Mouse (Mus musculus): ENCODE results near the gene Nip7. TPM values are rescaled to one million over a fixed set of nuclear protein-coding genes. Genes with fewer than 3 reads are reported as not detected.

Nip7 gene
- polyA plus RNA-seq, 1 experiment from 2014 or later: 54.0 TPM

DNA sequence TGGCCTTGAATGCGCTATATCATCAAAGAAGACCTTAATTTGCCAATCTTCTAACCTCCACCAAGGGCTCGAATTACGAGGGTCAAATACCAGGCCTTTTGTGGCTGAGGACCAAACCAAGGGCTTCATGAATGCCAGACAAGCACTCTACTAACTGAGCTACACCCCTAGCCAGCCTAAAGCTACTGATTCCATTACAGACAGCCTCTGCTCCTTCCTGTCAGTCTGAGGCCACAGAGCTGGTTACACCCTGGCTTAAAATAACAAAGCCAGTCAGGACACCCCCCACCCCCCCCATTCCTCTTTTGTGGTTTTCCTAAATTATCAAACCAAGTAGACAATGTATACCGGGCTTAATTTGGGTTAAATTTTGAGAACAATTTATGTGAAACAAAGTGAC lies 17.0 kb downstream of the Nip7 start:
- Histone ChIP-seq H3K9me3 (replicated peaks) (no peaks in the 10 kb centered on the region), H3K27me3 (replicated peaks) (no peaks in the 10 kb centered on the region), H3K27ac (ENCODE audit: poor library complexity, severe bottlenecking) (no peak overlapping the region), H3K36me3 (peaks cover 83% of the 10 kb centered on the region), H3K4me3 (no peak overlapping the region), H3K4me2 (no peak overlapping the region), H3K9ac (no peak overlapping the region), H3K4me1 (replicated peaks) (0 out of 2 replicates have a peak, but pooled peaks cover 5% of the 10 kb centered on the region)
- WGBS: 81% methylated on average over 4 of the region's 4 CpGs
- ATAC-seq (ENCODE audit: insufficient number of reproducible peaks, low FRiP score): no peak

DNA sequence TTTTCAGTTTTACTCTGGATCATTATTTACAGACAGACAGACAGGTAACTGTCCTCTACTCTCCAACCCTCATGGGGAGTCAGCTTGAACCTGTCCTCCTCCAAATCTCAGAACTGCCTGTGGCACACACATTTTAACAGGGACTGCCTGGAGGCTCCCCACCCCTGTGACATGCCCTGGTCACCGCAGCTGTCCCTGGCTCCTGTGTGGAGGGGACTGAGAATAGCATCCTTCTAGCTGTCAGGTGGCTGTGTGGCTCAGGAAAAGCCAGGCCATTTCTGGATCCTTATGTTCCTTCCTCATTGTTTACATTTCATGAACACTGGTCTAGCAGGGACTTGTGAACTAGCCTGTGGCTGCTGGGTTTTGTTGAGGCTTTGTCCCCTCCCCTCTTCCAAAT lies 17.5 kb downstream of the Nip7 start:
- H3K4me3 ChIP-seq: no peak overlapping the region
- H3K4me2 ChIP-seq: no peak overlapping the region
- peaks cover 84% of the 10 kb centered on the region for H3K36me3 ChIP-seq
- ATAC-seq (ENCODE audit: insufficient number of reproducible peaks, low FRiP score): no peak
- no peak overlapping the region for H3K27ac ChIP-seq (ENCODE audit: poor library complexity, severe bottlenecking)
- H3K4me1 ChIP-seq (replicated peaks): 0 out of 2 replicates have a peak, but pooled peaks cover 5% of the 10 kb centered on the region
- 69% methylated on average over 1 of the region's 1 CpGs for WGBS
- no peak overlapping the region for H3K9ac ChIP-seq
- H3K27me3 ChIP-seq (replicated peaks): no peaks in the 10 kb centered on the region
- no peaks in the 10 kb centered on the region for H3K9me3 ChIP-seq (replicated peaks)

DNA sequence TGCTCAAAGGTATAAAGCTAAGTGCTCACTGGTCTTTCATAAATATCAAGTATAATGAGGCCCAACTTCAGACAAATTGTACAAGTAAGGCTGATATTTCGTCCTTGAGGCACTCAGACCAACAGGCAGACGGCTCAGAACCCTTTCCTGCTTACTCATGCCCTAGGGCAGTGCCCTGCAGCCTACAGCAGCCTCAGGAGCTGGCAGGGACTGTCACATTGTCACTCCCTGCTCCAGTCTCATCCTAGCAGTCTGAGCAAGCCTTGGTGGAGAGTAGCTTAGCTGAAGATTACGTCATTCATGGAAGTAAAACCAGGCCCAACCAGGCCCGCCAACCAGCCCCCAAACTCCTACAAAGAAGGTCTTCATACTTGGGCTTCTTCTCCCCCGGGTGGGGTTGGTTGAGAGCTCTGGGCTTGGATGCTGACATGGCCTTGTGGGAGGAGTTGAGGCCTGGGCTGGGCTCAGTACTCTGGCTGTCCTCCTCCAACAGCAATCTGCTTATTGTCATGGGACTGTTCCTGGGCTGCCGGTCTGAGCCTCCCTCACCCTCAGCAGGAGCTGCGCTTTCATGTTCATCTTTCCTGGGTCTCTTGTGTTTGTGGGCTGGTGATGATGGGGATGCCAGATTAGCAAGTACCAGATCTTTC lies 19.7 kb downstream of the Nip7 start:
- Histone ChIP-seq H3K27me3 (replicated peaks) (no peaks in the 10 kb centered on the region), H3K9me3 (replicated peaks) (no peaks in the 10 kb centered on the region), H3K4me2 (no peak overlapping the region), H3K4me3 (no peak overlapping the region), H3K36me3 (peaks cover 87% of the 10 kb centered on the region), H3K27ac (ENCODE audit: poor library complexity, severe bottlenecking) (no peak overlapping the region), H3K9ac (no peak overlapping the region), H3K4me1 (replicated peaks) (0 out of 2 replicates have a peak, but pooled peaks cover 5% of the 10 kb centered on the region)
- WGBS: 85% methylated on average over 7 of the region's 7 CpGs
- ATAC-seq (ENCODE audit: insufficient number of reproducible peaks, low FRiP score): no peak

DNA sequence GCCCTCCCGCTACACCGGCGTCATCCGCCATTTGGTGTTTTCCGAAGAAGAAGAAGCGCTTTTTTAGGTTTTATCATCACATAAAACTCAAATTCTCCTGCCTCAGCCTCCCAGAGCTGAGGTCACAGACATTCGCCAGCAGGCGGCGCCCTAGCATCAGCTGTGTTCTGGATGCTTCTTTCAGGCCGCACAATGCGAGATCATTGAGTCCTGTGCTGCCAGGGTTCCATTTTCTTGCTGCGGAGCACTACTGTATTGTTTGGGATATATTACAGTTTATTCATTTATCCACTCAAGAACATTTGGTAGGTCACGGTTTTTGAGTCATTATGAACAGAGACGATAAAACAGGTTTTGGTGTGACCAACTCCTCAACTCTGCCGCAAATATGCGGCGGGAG lies 28.7 kb downstream of the Nip7 start:
- 0 out of 2 replicates have a peak, but pooled peaks cover 6% of the 10 kb centered on the region for H3K9me3 ChIP-seq (replicated peaks)
- H3K36me3 ChIP-seq: peaks cover 82% of the 10 kb centered on the region
- H3K4me3 ChIP-seq: no peak overlapping the region
- no peaks in the 10 kb centered on the region for H3K4me1 ChIP-seq (replicated peaks)
- ATAC-seq (ENCODE audit: insufficient number of reproducible peaks, low FRiP score): no peak
- H3K4me2 ChIP-seq: no peak overlapping the region
- WGBS: 95% methylated on average over 17 of the region's 17 CpGs
- H3K27ac ChIP-seq (ENCODE audit: poor library complexity, severe bottlenecking): no peak overlapping the region
- H3K9ac ChIP-seq: no peak overlapping the region
- no peaks in the 10 kb centered on the region for H3K27me3 ChIP-seq (replicated peaks)

DNA sequence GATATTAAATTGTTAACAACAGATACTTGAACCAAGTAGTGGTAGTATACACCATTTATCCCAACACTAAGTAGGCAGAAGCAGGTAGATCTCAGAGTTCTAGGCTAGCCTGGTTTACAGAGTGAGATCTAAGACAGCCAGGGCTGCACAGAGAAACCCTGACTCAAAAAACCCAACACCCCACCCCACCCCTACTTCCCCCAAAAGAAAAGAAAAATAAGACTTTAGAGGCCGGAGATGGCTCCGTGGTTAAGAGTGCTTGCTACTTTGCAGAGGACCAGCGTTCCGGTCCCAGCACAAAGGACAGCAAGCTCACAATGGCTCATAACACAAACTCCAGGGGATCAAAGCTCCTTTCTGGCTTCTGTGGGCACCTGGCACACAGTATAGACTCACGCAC lies 29.3 kb downstream of the Nip7 start:
- Histone ChIP-seq H3K36me3 (peaks cover 82% of the 10 kb centered on the region), H3K27me3 (replicated peaks) (no peaks in the 10 kb centered on the region), H3K9me3 (replicated peaks) (0 out of 2 replicates have a peak, but pooled peaks cover 6% of the 10 kb centered on the region), H3K27ac (ENCODE audit: poor library complexity, severe bottlenecking) (no peak overlapping the region), H3K4me2 (no peak overlapping the region), H3K4me1 (replicated peaks) (no peaks in the 10 kb centered on the region), H3K9ac (no peak overlapping the region), H3K4me3 (no peak overlapping the region)
- ATAC-seq (ENCODE audit: insufficient number of reproducible peaks, low FRiP score): no peak
- 96% methylated on average over 5 of the region's 5 CpGs for WGBS

DNA sequence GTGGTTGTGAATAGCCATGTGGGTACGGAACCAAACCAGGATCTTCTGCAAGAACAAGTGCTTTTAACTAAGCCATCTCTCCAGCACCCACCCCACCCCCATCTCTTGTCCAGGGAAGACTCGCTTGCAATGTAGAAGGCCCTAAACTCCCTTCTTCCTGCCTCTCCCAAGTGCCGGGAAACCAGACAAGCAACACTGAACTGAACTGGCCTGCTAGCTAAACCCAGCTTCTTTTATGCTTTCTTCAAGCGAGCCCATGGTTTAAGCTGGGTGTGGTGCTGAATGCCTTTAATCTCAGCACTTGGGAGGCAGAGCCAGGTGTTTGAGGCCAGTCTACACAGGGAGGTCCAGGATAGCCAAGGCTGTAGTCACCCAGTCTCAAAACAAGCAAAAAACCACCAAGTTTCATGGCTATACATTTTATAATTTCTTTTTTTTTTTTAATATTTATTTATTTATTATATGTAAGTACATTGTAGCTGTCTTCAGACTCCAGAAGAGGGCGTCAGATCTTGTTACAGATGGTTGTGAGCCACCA lies 31.9 kb downstream of the Nip7 start:
- Histone ChIP-seq H3K9me3 (replicated peaks) (0 out of 2 replicates have a peak, but pooled peaks cover 6% of the 10 kb centered on the region), H3K4me1 (replicated peaks) (0 out of 2 replicates have a peak, but pooled peaks cover 4% of the 10 kb centered on the region), H3K4me3 (no peak overlapping the region), H3K4me2 (no peak overlapping the region), H3K36me3 (peaks cover 79% of the 10 kb centered on the region), H3K27me3 (replicated peaks) (no peaks in the 10 kb centered on the region), H3K9ac (no peak overlapping the region), H3K27ac (ENCODE audit: poor library complexity, severe bottlenecking) (no peak overlapping the region)
- ATAC-seq (ENCODE audit: insufficient number of reproducible peaks, low FRiP score): no peak
- WGBS: 95% methylated on average over 5 of the region's 5 CpGs

DNA sequence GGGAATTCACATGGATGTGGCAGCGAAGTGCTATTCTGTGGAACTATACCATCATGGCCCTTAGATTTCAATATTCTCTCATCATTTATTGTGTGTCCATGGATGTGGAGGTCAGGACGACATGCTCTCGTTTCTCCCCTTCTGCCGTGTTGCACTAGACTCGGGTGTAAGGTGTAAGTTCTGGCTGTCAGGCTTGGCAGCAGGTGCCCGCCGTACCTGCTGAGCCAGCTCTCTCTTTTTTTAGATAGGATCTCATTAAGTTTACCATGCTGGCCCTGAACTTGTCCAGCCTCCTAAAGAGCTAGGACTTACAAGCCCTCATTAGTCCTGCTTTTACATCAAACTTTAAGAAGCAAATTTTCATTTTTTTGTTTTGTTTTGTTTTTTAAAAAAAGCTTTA lies 33.9 kb downstream of the Nip7 start:
- no peak overlapping the region for H3K27ac ChIP-seq (ENCODE audit: poor library complexity, severe bottlenecking)
- 91% methylated on average over 7 of the region's 7 CpGs for WGBS
- H3K4me1 ChIP-seq (replicated peaks): peaks cover 20% of the 10 kb centered on the region
- no peaks in the 10 kb centered on the region for H3K27me3 ChIP-seq (replicated peaks)
- no peak overlapping the region for H3K9ac ChIP-seq
- H3K4me3 ChIP-seq: no peak overlapping the region
- peaks cover 79% of the 10 kb centered on the region for H3K36me3 ChIP-seq
- H3K4me2 ChIP-seq: no peak overlapping the region
- 0 out of 2 replicates have a peak, but pooled peaks cover 6% of the 10 kb centered on the region for H3K9me3 ChIP-seq (replicated peaks)
- no peak for ATAC-seq (ENCODE audit: insufficient number of reproducible peaks, low FRiP score)

DNA sequence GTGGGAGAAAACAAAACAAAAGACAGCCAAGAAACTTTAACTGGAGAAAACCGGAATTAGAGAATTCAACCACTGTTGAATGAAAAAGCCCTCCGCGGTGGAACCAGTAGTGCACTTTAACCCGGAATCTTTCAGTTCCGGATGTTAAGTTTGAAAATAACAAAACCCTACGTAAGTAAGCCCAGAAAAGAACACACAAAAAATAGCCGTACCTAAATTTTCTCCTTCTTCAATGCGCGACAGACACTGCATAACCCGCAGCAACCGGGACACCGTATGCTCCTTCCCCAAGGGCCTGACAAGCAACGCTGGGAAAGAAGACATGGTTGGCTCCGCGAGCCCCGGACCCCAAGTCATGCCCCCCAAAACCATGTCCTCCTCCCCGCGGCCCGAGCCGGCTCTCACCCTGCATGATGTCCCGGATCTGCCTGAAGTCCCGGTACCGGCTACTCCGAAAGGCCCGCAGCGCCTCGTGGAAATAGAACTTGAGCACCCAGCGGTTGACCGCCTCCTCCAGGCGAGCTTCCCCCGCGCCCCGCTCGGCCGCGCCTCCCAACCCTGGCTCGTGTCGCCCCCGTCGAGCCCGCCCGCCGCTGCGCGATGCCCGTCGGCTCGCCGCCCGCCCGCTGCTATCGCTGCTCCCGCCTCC lies 39.2 kb downstream of the Nip7 start:
- peak; percentile 89; the same call in 1 of the 2 replicates for ATAC-seq (ENCODE audit: insufficient number of reproducible peaks, low FRiP score)
- Histone ChIP-seq H3K27me3 (replicated peaks) (no peaks in the 10 kb centered on the region), H3K4me1 (replicated peaks) (peaks cover 24% of the 10 kb centered on the region), H3K36me3 (peaks cover 32% of the 10 kb centered on the region), H3K9me3 (replicated peaks) (no peaks in the 10 kb centered on the region), H3K9ac (peak overlapping the region; percentile 91), H3K4me3 (peak overlapping the region; percentile 84), H3K27ac (ENCODE audit: poor library complexity, severe bottlenecking) (peak overlapping the region; percentile 88), H3K4me2 (peak overlapping the region; percentile 71)
- WGBS: 1% methylated on average over 48 of the region's 53 CpGs

DNA sequence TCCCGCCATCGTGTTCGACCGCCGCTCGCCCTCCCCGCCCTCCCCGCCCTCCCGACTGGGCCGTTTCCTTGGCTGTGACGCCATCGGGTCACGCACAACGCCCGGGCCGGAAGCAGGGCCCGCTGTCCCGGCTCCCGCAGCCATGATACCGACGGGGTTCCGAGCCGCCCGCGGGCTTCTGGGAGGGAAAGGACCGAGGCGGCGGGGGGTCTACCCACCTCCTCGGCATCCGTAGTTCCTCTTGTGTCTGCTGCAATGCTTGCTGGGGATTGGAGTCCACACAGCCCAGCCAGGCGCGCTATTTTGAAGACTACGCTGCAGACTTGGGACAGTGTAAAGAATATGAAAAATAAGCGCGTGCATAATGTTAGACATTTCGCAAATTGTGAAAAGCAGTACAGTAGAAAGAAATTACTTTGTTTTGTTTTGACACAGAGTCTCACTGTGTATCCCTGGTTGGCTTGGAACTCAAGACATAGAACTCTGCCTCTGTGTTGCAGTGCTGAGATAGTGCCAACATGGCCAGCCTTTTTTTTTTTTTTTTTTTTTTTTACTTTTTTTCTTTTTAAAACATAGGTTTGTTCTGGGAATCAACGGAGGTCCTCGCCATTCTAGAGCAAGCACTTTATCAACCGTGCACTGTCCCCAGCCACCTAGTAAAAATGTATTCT lies 39.8 kb downstream of the Nip7 start, which contains the start of gene Terf2:
Gene Terf2, minus strand, starts transcription at position 182 of the 671 bp plus-strand sequence.
- WGBS: 3% methylated on average over 39 of the region's 39 CpGs
- peaks cover 27% of the 10 kb centered on the region for H3K36me3 ChIP-seq
- no peaks in the 10 kb centered on the region for H3K9me3 ChIP-seq (replicated peaks)
- peaks cover 24% of the 10 kb centered on the region for H3K4me1 ChIP-seq (replicated peaks)
- H3K4me3 ChIP-seq: peak within 1 kb of the TSS; percentile 84
- H3K9ac ChIP-seq: peak within 1 kb of the TSS; percentile 91
- peak; percentile 93 for ATAC-seq (ENCODE audit: insufficient number of reproducible peaks, low FRiP score)
- H3K4me2 ChIP-seq: peak within 1 kb of the TSS; percentile 71
- no peaks in the 10 kb centered on the region for H3K27me3 ChIP-seq (replicated peaks)
- H3K27ac ChIP-seq (ENCODE audit: poor library complexity, severe bottlenecking): peak within 1 kb of the TSS; percentile 88

DNA sequence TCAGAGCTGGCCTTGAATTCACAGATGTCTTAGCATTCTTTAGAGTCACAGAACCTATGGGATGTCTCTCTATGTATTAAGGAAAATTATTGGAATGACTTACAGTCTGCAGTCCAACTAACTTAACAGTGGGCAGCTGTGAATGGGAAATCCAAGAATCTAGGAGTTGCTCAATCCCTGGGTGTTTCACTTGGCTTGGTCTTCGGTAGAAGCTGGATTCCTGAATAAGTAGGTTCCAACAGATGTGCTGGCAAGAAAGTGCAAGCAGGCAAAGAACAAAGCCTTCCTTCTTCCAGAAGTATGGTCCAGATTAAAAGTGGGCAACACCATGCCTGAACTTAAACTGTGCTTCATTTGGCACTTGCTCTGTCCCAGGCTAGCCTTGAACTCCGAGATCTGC lies 44.0 kb downstream of the Nip7 start:
- no peak for ATAC-seq (ENCODE audit: insufficient number of reproducible peaks, low FRiP score)
- Histone ChIP-seq H3K9ac (no peak overlapping the region), H3K4me3 (no peak overlapping the region), H3K36me3 (no peaks in the 10 kb centered on the region), H3K4me1 (replicated peaks) (peaks cover 4% of the 10 kb centered on the region), H3K27ac (ENCODE audit: poor library complexity, severe bottlenecking) (no peak overlapping the region), H3K4me2 (no peak overlapping the region), H3K9me3 (replicated peaks) (no peaks in the 10 kb centered on the region), H3K27me3 (replicated peaks) (no peaks in the 10 kb centered on the region)
- 77% methylated on average over 2 of the region's 2 CpGs for WGBS

DNA sequence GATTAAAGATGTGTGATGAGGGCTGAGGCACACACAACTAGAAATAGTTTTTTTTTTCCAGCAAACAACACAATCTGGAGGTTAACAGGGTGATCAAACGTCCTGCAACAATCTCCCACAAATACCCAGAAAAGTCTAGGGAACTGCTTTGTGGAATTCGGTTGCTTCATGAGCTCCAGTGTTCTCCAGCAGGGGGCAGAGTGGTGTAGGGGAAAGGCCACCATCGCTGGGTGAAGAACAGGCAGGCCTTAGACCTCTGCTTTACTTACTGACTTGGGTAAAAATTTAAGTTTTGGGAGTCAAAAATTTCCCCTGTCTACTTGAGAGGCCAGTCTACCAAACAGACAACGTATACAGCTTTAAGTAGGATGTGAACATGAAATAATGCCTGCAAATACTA lies 47.9 kb downstream of the Nip7 start:
- no peak overlapping the region for H3K27ac ChIP-seq (ENCODE audit: poor library complexity, severe bottlenecking)
- no peaks in the 10 kb centered on the region for H3K9me3 ChIP-seq (replicated peaks)
- H3K36me3 ChIP-seq: no peaks in the 10 kb centered on the region
- H3K4me3 ChIP-seq: no peak overlapping the region
- no peaks in the 10 kb centered on the region for H3K27me3 ChIP-seq (replicated peaks)
- WGBS: 6% methylated on average over 4 of the region's 4 CpGs
- no peak overlapping the region for H3K9ac ChIP-seq
- H3K4me1 ChIP-seq (replicated peaks): no peaks in the 10 kb centered on the region
- no peak overlapping the region for H3K4me2 ChIP-seq
- ATAC-seq (ENCODE audit: insufficient number of reproducible peaks, low FRiP score): no peak
